Mouse (Mus musculus) testis, adult 2 months (tissue): Measurements from ENCODE around the gene Unc13a. TPM values are rescaled to one million over a fixed set of nuclear protein-coding genes. Genes with fewer than 3 reads are reported as not detected.

Source experiments
- H3K27ac ChIP-seq: fragments of 200-500 bp; 2 replicates; pipeline ENCODE4 v1.5.1; 2012; ENCODE audit warnings: low read depth, low read length; ENCODE audit not compliant: control insufficient read depth, insufficient read depth
- H3K27me3 ChIP-seq: fragments of 200-500 bp; 2 replicates; pipeline ENCODE4 v1.6.1; 2012; ENCODE audit warnings: mild to moderate bottlenecking, low read length, moderate library complexity; ENCODE audit not compliant: control insufficient read depth, insufficient read depth
- H3K36me3 ChIP-seq: fragments of 200-500 bp; 2 replicates; pipeline ENCODE4 v1.6.1; 2012; ENCODE audit warnings: mild to moderate bottlenecking, low read length; ENCODE audit not compliant: control insufficient read depth, insufficient read depth
- H3K4me1 ChIP-seq: fragments of 200-500 bp; 2 replicates; pipeline ENCODE4 v1.6.1; 2012; ENCODE audit warnings: low read length; ENCODE audit not compliant: control insufficient read depth, insufficient read depth
- H3K4me3 ChIP-seq: fragments of 200-500 bp; 2 replicates; pipeline ENCODE4 v1.5.1; 2012; ENCODE audit warnings: low read depth, mild to moderate bottlenecking, low read length, moderate library complexity, mixed read lengths; ENCODE audit not compliant: control insufficient read depth
- CTCF ChIP-seq: fragments of 200-500 bp; IDR thresholded peaks from 2 replicates; pipeline ENCODE4 v1.5.1; 2012; ENCODE audit warnings: low read depth, mild to moderate bottlenecking, inconsistent platforms, low read length, moderate library complexity; ENCODE audit not compliant: control insufficient read depth, insufficient read depth, insufficient replicate concordance
- POLR2A ChIP-seq: fragments of 200-500 bp; IDR thresholded peaks from 2 replicates; pipeline ENCODE4 v1.6.1; 2012; ENCODE audit warnings: low read depth, mild to moderate bottlenecking, inconsistent platforms, low read length, moderate library complexity; ENCODE audit not compliant: control insufficient read depth
- polyA plus RNA-seq: library from polyadenylated mRNA; depleted of rRNA; stranded (reverse); fragments of >200 nt; gene quantifications from 2 replicates; pipeline ENCODE4 v1.2.3, GENCODE M21; 2012; rRNA removed

Unc13a gene
- 0.28 and 0.33 TPM in 2 replicates for polyA plus RNA-seq

DNA sequence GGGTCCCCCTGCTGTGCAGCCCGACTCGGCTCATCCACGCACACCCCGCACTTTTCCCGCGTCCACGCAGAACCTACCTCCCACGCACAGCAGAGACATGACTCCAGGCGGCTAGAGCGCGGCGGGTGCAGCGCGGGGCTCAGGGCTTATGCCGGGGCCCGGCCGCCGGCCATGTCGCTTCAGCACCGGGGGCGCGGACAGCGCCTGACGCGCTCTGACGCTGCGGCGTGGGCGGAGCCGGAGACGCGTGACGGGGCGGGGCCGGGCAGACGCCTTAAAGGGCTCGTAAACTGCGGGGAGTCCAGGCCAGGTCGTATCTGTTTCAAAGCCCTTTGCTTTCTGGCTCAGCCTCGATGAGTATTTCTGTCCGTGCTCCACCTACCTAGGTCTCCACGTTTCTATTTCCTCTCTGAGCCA lies at the start of gene Unc13a:
Gene Unc13a (minus strand): TSS at position 209 of the 417 bp plus-strand sequence.
- Histone ChIP-seq H3K27me3 (no peaks in the 10 kb centered on the region), H3K27ac (no peak within 1 kb of the TSS), H3K4me1 (peaks cover 16% of the 10 kb centered on the region), H3K36me3 (no peaks in the 10 kb centered on the region), H3K4me3 (peak within 1 kb of the TSS; percentile 67)
- TF ChIP-seq CTCF, result no peak
- TF ChIP-seq POLR2A, result no peak

DNA sequence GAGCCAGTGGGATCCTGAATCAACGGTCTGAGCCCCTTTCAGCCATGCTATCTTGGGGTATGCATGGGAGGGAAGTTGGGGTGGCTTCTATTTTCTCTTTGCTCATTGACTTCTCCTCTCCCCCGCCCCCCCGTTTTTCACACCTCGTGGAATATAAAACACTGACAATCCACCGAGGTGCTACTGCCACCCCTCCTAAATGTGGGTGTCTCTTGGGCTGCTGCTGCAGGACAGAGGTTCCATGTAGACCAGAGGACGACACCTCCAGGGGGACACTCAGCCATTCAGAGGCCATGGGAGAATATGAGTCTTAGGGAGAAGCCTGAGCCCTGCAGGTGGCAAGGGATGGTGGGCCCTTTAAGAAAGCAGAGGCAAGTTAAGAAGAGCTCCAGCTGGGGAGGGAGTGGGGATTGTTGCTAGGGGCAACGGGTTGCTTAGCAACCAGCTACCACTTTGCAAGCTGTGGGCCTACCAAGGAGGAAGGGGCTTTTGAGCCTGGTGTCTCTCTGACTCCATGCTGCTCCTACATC lies 48.4 kb upstream of the Unc13a start:
- Histone ChIP-seq H3K36me3 (no peaks in the 10 kb centered on the region), H3K4me3 (peak overlapping the region; percentile 82), H3K4me1 (peaks cover 14% of the 10 kb centered on the region), H3K27ac (no peak overlapping the region), H3K27me3 (no peaks in the 10 kb centered on the region)
- no peak for TF ChIP-seq CTCF
- TF ChIP-seq POLR2A, result no peak

DNA sequence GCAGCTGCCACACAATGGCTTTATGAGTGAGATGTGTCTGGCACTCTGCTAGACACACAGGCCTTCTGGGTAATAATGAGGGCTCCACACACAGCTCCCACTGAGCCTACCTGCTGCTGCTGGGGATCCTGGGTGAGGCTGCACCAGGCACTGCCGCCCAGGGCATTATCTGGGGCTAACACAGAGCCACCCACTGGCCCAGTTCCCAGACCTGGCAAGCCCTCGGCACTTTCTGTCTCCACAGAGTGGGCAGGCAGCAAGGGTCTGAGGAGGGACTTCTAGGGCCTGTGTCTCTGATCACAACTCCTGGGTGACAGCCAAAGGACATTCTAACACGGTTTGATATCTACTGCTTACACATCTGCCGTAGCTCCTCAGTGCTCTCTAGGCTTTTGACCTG lies 47.7 kb upstream of the Unc13a start:
- TF ChIP-seq CTCF (no peak), POLR2A (no peak)
- Histone ChIP-seq H3K4me3 (peak overlapping the region; percentile 82), H3K36me3 (no peaks in the 10 kb centered on the region), H3K4me1 (peaks cover 13% of the 10 kb centered on the region), H3K27ac (no peak overlapping the region), H3K27me3 (no peaks in the 10 kb centered on the region)

DNA sequence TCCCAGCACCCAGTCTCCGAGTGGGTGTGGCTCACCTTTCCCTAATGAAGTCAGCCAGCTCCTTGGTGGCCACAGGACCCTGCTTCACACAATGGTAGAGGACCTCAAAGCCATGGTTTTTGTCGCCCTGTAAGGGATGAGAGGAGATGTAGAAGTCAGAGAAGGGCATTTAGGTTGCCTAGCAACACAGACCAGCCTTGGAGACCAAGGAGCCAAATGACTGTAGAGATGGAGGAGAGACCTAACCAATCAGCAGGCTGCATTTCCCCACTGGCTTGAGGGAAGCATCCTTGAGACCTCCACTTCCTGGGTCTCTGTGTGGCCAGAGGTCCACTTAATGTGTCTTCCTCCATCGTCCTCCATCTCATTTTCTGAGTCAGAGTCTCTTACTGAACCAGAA lies 46.7 kb upstream of the Unc13a start:
- no peak overlapping the region for H3K27ac ChIP-seq
- peaks cover 13% of the 10 kb centered on the region for H3K4me1 ChIP-seq
- TF ChIP-seq CTCF, result no peak
- no peak for TF ChIP-seq POLR2A
- no peaks in the 10 kb centered on the region for H3K36me3 ChIP-seq
- no peak overlapping the region for H3K4me3 ChIP-seq
- H3K27me3 ChIP-seq, result no peaks in the 10 kb centered on the region

DNA sequence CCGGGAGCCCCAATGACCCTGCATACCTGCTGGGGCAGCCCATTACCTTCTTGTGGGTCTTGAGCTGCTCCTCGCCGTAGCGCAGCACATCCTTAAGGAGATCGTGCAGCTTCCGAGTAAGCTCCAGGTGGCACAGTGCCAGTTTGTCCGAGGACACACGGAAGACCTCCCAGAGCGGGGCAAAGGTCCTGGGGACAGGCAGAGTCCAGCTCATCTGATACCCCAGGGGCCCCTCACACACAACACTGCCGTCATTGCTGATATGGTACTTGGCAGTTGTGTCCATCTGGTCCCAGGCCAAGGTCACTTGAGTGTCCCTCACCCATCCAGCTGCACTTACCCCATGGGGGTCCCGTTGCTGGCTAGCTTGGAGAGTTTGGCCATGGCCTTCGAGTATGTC lies 45.5 kb upstream of the Unc13a start:
- no peaks in the 10 kb centered on the region for H3K36me3 ChIP-seq
- no peak overlapping the region for H3K27ac ChIP-seq
- H3K4me1 ChIP-seq, result peaks cover 13% of the 10 kb centered on the region

DNA sequence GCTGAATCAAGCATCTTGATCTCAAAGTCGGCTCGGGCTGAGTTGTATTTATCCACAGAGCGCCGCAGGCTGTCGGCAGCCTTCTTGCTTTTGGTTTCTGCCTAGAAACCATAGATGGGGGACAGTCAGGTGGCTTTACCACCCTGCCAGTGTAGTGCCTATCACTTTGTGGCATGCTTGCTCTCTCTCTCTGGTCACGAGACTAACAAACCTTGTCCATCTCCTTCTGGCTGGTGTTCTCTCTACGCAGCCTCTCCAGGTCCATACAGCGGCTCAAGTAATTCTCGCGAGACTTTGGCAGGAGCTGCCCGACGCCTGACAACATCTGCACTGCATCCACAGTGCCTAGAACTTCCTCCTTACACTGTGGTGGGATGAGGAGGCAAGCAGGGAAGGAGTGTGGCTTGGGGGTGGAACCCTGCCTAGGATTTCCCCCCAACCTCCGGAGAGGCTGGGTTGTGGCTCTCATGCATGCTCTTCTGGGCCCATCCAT lies 45.0 kb upstream of the Unc13a start:
- H3K4me3 ChIP-seq, result no peak overlapping the region
- no peaks in the 10 kb centered on the region for H3K36me3 ChIP-seq
- no peaks in the 10 kb centered on the region for H3K27me3 ChIP-seq
- no peak for TF ChIP-seq CTCF
- TF ChIP-seq POLR2A, result no peak
- H3K27ac ChIP-seq, result no peak overlapping the region
- peaks cover 13% of the 10 kb centered on the region for H3K4me1 ChIP-seq

More for the DNA sequence above, 45.5 kb upstream of the Unc13a start:
- TF ChIP-seq CTCF (no peak), POLR2A (no peak)
- Histone ChIP-seq H3K4me3 (no peak overlapping the region), H3K27me3 (no peaks in the 10 kb centered on the region)

DNA sequence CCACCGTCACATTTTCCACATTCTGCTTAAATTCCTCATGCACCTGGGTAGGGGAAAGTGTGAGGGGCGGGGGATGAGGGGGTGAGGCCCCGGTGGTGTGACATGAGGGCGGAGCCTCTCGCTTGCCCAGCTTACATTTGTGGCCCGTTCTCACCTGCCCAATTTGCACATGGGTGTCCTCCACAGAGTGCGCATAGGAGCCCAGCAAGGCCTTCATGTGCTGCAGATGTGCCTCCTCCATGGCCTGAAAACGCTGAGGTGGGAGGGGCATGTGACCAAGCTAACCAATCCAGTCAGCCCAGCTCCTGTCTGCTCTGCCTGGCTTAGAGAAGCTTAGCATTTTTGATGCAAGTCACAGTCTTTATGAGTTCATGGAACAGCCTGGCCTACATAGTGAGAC lies 44.0 kb upstream of the Unc13a start:
- no peak overlapping the region for H3K27ac ChIP-seq
- no peaks in the 10 kb centered on the region for H3K36me3 ChIP-seq
- TF ChIP-seq POLR2A (no peak), CTCF (no peak)
- H3K4me1 ChIP-seq, result peaks cover 13% of the 10 kb centered on the region
- H3K27me3 ChIP-seq, result no peaks in the 10 kb centered on the region
- H3K4me3 ChIP-seq, result no peak overlapping the region
